Mouse (Mus musculus) limb, embryonic 11.5 days (tissue): ENCODE measurements around the gene Mre11a. TPM values are rescaled to one million over a fixed set of nuclear protein-coding genes. Genes with fewer than 3 reads are reported as not detected.

Experiments used
- ATAC-seq: fragments of 200-750 bp; cut with Nextera tagmentation; 2 replicates; pipeline ENCODE4 v1.8.0; 2017; ENCODE audit warnings: low read depth; ENCODE audit not compliant: insufficient number of reproducible peaks, low FRiP score, low TSS enrichment
- DNase-seq: peaks from one replicate; pipeline ENCODE4 v3.0.0-alpha.2; 2015; ENCODE audit warnings: low spot score
- H3K27ac ChIP-seq: fragments of 300-500 bp; sonication (generic); replicated peaks from 2 replicates; pipeline ENCODE4 v1.5.1; 2014; ENCODE audit warnings: low read depth, mild to moderate bottlenecking, low read length
- H3K27me3 ChIP-seq: fragments of 300-500 bp; sonication (generic); 2 replicates; pipeline ENCODE4 v1.6.1; 2014; ENCODE audit warnings: mild to moderate bottlenecking, low read length, mixed read lengths; ENCODE audit not compliant: control insufficient read depth, insufficient read depth
- H3K36me3 ChIP-seq: fragments of 300-500 bp; sonication (generic); 2 replicates; pipeline ENCODE4 v1.6.1; 2014; ENCODE audit warnings: mild to moderate bottlenecking, low read length, moderate library complexity, mixed read lengths; ENCODE audit not compliant: control insufficient read depth, insufficient read depth
- H3K4me1 ChIP-seq: fragments of 300-500 bp; sonication (generic); 2 replicates; pipeline ENCODE4 v1.6.1; 2014; ENCODE audit warnings: low read length, mixed read lengths; ENCODE audit not compliant: control insufficient read depth, insufficient read depth
- H3K4me2 ChIP-seq: fragments of 300-500 bp; sonication (generic); 2 replicates; pipeline ENCODE4 v1.6.1; 2014; ENCODE audit warnings: low read depth, mild to moderate bottlenecking, moderate library complexity; ENCODE audit not compliant: severe bottlenecking
- H3K4me3 ChIP-seq: fragments of 300-500 bp; sonication (generic); 2 replicates; pipeline ENCODE4 v1.5.1; 2014; ENCODE audit warnings: low read depth, low read length
- H3K9ac ChIP-seq: fragments of 300-500 bp; sonication (generic); 2 replicates; pipeline ENCODE4 v1.6.1; 2014; ENCODE audit warnings: mild to moderate bottlenecking, low read length
- H3K9me3 ChIP-seq: fragments of 300-500 bp; sonication (generic); 2 replicates; pipeline ENCODE4 v1.6.1; 2016; ENCODE audit warnings: low read length; ENCODE audit not compliant: control insufficient read depth
- WGBS: fragments of 180-500 bp; shearing (Covaris S2); extraction: QIAGEN DNeasy Blood & Tissue Kit; methylation state at CpG from one replicate; pipeline ENCODE4 v1.1.7; 2014; 5-methylcytosine and 5-hydroxymethylcytosine counted together
- polyA plus RNA-seq: library from polyadenylated mRNA; unstranded; fragments of >200 nt; fragmentation: Nextera tagmentation; extraction: Ambion mirVana; gene quantifications from 2 replicates; pipeline ENCODE4 v1.2.1, GENCODE M21; 2014

Gene Mre11a
- polyA plus RNA-seq, 1 experiment from 2014 or later, result 38.7 TPM

- Histone ChIP-seq H3K27ac (no peak overlapping the region), H3K4me1 (no peaks in the 10 kb centered on the region), H3K27me3 (no peaks in the 10 kb centered on the region), H3K36me3 (peaks cover 2% of the 10 kb centered on the region; the same call in 1 of the 2 replicates), H3K4me2 (no peak overlapping the region), H3K9me3 (no peaks in the 10 kb centered on the region), H3K4me3 (no peak overlapping the region), H3K9ac (no peak overlapping the region)
- DNase-seq (no peak), ATAC-seq (no peak)
- WGBS, result 37% methylated on average over 13 of the region's 13 CpGs
These were observed 6.1 kb upstream of the Mre11a start for GRCm38 (mm10) chr9:14778341-14778740.

GRCm38 (mm10) chr9:14787356-14787755 is 2.9 kb downstream of the Mre11a start:
- Histone ChIP-seq H3K36me3 (peaks cover 11% of the 10 kb centered on the region; the same call in 1 of the 2 replicates), H3K4me3 (no peak overlapping the region), H3K9me3 (no peaks in the 10 kb centered on the region), H3K9ac (no peak overlapping the region), H3K27ac (no peak overlapping the region), H3K27me3 (no peaks in the 10 kb centered on the region), H3K4me2 (no peak overlapping the region), H3K4me1 (no peaks in the 10 kb centered on the region)
- ATAC-seq, result no peak
- WGBS, result 89% methylated on average over 6 of the region's 6 CpGs
- no peak for DNase-seq

- Histone ChIP-seq H3K4me2 (no peak overlapping the region), H3K9ac (no peak overlapping the region), H3K9me3 (no peaks in the 10 kb centered on the region), H3K27ac (no peak overlapping the region), H3K4me1 (no peaks in the 10 kb centered on the region), H3K27me3 (no peaks in the 10 kb centered on the region), H3K36me3 (peaks cover 19% of the 10 kb centered on the region), H3K4me3 (no peak overlapping the region)
- WGBS, result 82% methylated on average over 2 of the region's 2 CpGs
- no peak for ATAC-seq
- no peak for DNase-seq
These were observed 21.3 kb downstream of the Mre11a start for GRCm38 (mm10) chr9:14805714-14806113.

- no peaks in the 10 kb centered on the region for H3K4me1 ChIP-seq
- no peak overlapping the region for H3K4me2 ChIP-seq
- DNase-seq, result no peak
- H3K9ac ChIP-seq, result no peak overlapping the region
- ATAC-seq, result no peak
- H3K9me3 ChIP-seq, result no peaks in the 10 kb centered on the region
- 97% methylated on average over 1 of the region's 1 CpGs for WGBS
- no peaks in the 10 kb centered on the region for H3K27me3 ChIP-seq
- H3K27ac ChIP-seq, result no peak overlapping the region
- H3K4me3 ChIP-seq, result no peak overlapping the region
- peaks cover 21% of the 10 kb centered on the region for H3K36me3 ChIP-seq
These were observed 22.3 kb downstream of the Mre11a start for GRCm38 (mm10) chr9:14806786-14807185.

GRCm38 (mm10) chr9:14810111-14810510 is 25.7 kb downstream of the Mre11a start:
- over 99% methylated on average over 5 of the region's 5 CpGs for WGBS
- H3K36me3 ChIP-seq, result peaks cover 26% of the 10 kb centered on the region

GRCm38 (mm10) chr9:14821396-14821795 is 36.9 kb downstream of the Mre11a start:
- no peak for DNase-seq
- Histone ChIP-seq H3K36me3 (peaks cover 12% of the 10 kb centered on the region), H3K4me1 (no peaks in the 10 kb centered on the region), H3K9ac (no peak overlapping the region), H3K4me2 (no peak overlapping the region), H3K27ac (no peak overlapping the region), H3K9me3 (no peaks in the 10 kb centered on the region), H3K4me3 (no peak overlapping the region), H3K27me3 (no peaks in the 10 kb centered on the region)
- ATAC-seq, result no peak

More at GRCm38 (mm10) chr9:14810111-14810510, 25.7 kb downstream of the Mre11a start:
- Histone ChIP-seq H3K9ac (no peak overlapping the region), H3K4me3 (no peak overlapping the region), H3K4me1 (no peaks in the 10 kb centered on the region), H3K27me3 (no peaks in the 10 kb centered on the region), H3K9me3 (no peaks in the 10 kb centered on the region), H3K4me2 (no peak overlapping the region), H3K27ac (no peak overlapping the region)
- DNase-seq (no peak), ATAC-seq (no peak)

- WGBS, result 89% methylated on average over 5 of the region's 5 CpGs
- DNase-seq (no peak), ATAC-seq (no peak)
- Histone ChIP-seq H3K36me3 (peaks cover 10% of the 10 kb centered on the region), H3K4me2 (no peak overlapping the region), H3K4me1 (no peaks in the 10 kb centered on the region), H3K9ac (no peak overlapping the region), H3K9me3 (no peaks in the 10 kb centered on the region), H3K27me3 (no peaks in the 10 kb centered on the region), H3K27ac (no peak overlapping the region), H3K4me3 (no peak overlapping the region)
These were observed 40.4 kb downstream of the Mre11a start for GRCm38 (mm10) chr9:14824840-14825239.

- H3K4me1 ChIP-seq, result no peaks in the 10 kb centered on the region
- H3K9ac ChIP-seq, result no peak overlapping the region
- 70% methylated on average over 2 of the region's 2 CpGs for WGBS
- H3K9me3 ChIP-seq, result no peaks in the 10 kb centered on the region
- no peak overlapping the region for H3K4me3 ChIP-seq
- H3K36me3 ChIP-seq, result peaks cover 13% of the 10 kb centered on the region
- no peaks in the 10 kb centered on the region for H3K27me3 ChIP-seq
- H3K27ac ChIP-seq, result no peak overlapping the region
- no peak for DNase-seq
- no peak for ATAC-seq
- no peak overlapping the region for H3K4me2 ChIP-seq
These were observed 43.4 kb downstream of the Mre11a start for GRCm38 (mm10) chr9:14827875-14828274.

GRCm38 (mm10) chr9:14832046-14832445 is 47.6 kb downstream of the Mre11a start:
- Histone ChIP-seq H3K4me2 (no peak overlapping the region), H3K4me3 (no peak overlapping the region), H3K27me3 (no peaks in the 10 kb centered on the region), H3K4me1 (no peaks in the 10 kb centered on the region), H3K9me3 (no peaks in the 10 kb centered on the region), H3K9ac (no peak overlapping the region), H3K27ac (no peak overlapping the region), H3K36me3 (peaks cover 10% of the 10 kb centered on the region; the same call in 1 of the 2 replicates)
- ATAC-seq (no peak), DNase-seq (no peak)
- 85% methylated on average over 5 of the region's 5 CpGs for WGBS
